ENCODE assay signal across 8 mouse cellular contexts in the genomic region with DNA sequence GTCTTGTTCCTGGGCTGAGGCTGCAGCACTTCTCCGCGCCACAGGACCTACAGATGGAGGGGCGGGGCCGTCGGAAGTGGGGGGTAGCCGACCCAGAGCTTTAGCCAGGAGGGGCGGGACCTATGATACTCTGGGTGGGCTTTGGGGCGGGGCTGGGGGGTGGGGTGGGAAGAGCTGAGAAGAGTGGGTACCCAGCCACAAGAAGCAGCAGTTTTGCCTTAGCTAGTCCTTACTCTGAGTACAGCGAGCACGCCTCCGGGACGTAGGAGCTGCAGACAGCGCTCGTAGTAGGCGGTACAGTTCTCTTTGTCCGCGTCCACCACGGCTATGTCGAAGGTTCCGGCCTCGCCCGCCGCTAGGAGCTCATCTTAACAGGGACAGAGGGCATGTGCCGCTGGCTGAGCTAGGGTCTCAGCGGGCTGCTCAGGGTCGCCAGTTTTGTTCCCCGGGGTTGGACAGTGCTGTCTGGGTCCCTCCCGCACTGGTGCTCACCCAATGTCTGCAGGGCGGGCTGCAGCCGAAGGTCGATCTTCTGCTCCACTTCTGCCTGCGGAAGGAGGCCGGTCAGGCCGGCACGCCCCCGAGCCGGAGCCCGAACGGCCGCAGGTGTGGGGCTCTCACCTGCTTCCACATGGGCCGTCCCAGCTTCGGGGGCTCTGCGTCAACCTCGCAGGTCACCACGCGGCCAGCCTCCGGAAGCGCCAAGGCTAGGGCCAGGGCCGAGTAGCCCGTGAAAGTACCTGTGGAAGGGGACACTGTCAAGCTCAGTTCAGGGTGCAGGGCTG. TPM values are rescaled to one million over a fixed set of nuclear protein-coding genes. Genes with fewer than 3 reads are reported as not detected.
A peak's percentile ranks its signal among the peaks of the same experiment; 100 is the strongest.
DNase-seq lines count a peak whose midpoint lies in the region; ATAC-seq and TF ChIP-seq lines count a peak whose summit lies in the region.

No protein-coding gene starts in this region.

- peak; percentile 19 for ATAC-seq in heart, postnatal 0 days (ENCODE audit: insufficient read depth, low read depth)

- no peaks in the 10 kb centered on the region for H3K9me3 ChIP-seq in heart, postnatal 0 days (replicated peaks; ENCODE audit: control insufficient read depth, low read length)
- no peaks in the 10 kb centered on the region for H3K9me3 ChIP-seq in megakaryocyte, embryonic 14.5 days

- H3K79me2 ChIP-seq in C2C12 (ENCODE audit: control insufficient read depth, insufficient read depth) = no peaks in the 10 kb centered on the region

- H3K79me3 ChIP-seq in C2C12 (ENCODE audit: low read depth) = peaks cover 2% of the 10 kb centered on the region

- peak; percentile 32; the same call in 1 of the 2 replicates for TF ChIP-seq POLR2A in cortical plate, adult 2 months (IDR thresholded peaks at IDR 0.05; ENCODE audit: extremely low read depth, insufficient read depth, low read length)
- no peak for TF ChIP-seq POLR2A in spleen, adult 2 months (IDR thresholded peaks at IDR 0.05; ENCODE audit: low read depth, low read length)

- H3ac ChIP-seq in C2C12 (ENCODE audit: control insufficient read depth, insufficient read length, low read depth) = peak overlapping the region; percentile 84

- H3K36me3 ChIP-seq in C2C12 (ENCODE audit: control insufficient read depth, insufficient read depth) = peaks cover 47% of the 10 kb centered on the region
- peaks cover 45% of the 10 kb centered on the region for H3K36me3 ChIP-seq in heart, postnatal 0 days (replicated peaks; ENCODE audit: control insufficient read depth, insufficient read depth, low read length)
- peaks cover 49% of the 10 kb centered on the region for H3K36me3 ChIP-seq in megakaryocyte, embryonic 14.5 days (replicated peaks; ENCODE audit: low read length)
- H3K36me3 ChIP-seq in spleen, adult 2 months (ENCODE audit: control insufficient read depth, insufficient read depth, low read length) = peaks cover 14% of the 10 kb centered on the region

- peak overlapping the region; percentile 88 for H3K4me2 ChIP-seq in heart, postnatal 0 days (ENCODE audit: low read depth, low read length)

- TF ChIP-seq EP300 in heart, postnatal 0 days (IDR thresholded peaks at IDR 0.05; ENCODE audit: low read depth) = no peak

- H3K27ac ChIP-seq in cortical plate, adult 2 months (ENCODE audit: insufficient read depth, low read length) = peak overlapping the region; percentile 60
- H3K27ac ChIP-seq in heart, postnatal 0 days (ENCODE audit: low read depth) = peak overlapping the region; percentile 68
- H3K27ac ChIP-seq in spleen, adult 2 months (ENCODE audit: insufficient read depth, low read length) = no peak overlapping the region

- H3K4me3 ChIP-seq in C2C12 (ENCODE audit: insufficient read depth, poor library complexity, severe bottlenecking) = peak overlapping the region; percentile 72
- H3K4me3 ChIP-seq in cortical plate, adult 2 months (ENCODE audit: insufficient read depth, low read length) = peak overlapping the region; percentile 72
- H3K4me3 ChIP-seq in heart, postnatal 0 days (ENCODE audit: low read depth, low read length) = peak overlapping the region; percentile 65
- H3K4me3 ChIP-seq in megakaryocyte, embryonic 14.5 days (replicated peaks) = peak overlapping the region; percentile 95
- H3K4me3 ChIP-seq in spleen, adult 2 months (ENCODE audit: extremely low read depth, insufficient read depth, insufficient read length) = peak overlapping the region; percentile 82

- no peaks in the 10 kb centered on the region for H3K27me3 ChIP-seq in C2C12 (ENCODE audit: control insufficient read depth, insufficient read depth, insufficient read length)
- no peaks in the 10 kb centered on the region for H3K27me3 ChIP-seq in heart, postnatal 0 days (ENCODE audit: control insufficient read depth, insufficient read depth, low read length)
- no peaks in the 10 kb centered on the region for H3K27me3 ChIP-seq in megakaryocyte, embryonic 14.5 days (replicated peaks)
- H3K27me3 ChIP-seq in spleen, adult 2 months (ENCODE audit: control insufficient read depth, insufficient read depth, low read length) = no peaks in the 10 kb centered on the region

- H3K9ac ChIP-seq in heart, postnatal 0 days (replicated peaks; ENCODE audit: low read depth, low read length) = peak overlapping the region; percentile 54

- under 1% methylated on average over 49 of the region's 50 CpGs for WGBS in heart, postnatal 0 days
- WGBS in spleen, adult 2 months = under 1% methylated on average over 50 of the region's 50 CpGs

- peak; percentile 82 for DNase-seq in ES-CJ7 (ENCODE audit: low read depth, low spot score)
- DNase-seq in heart, postnatal 0 days (ENCODE audit: low spot score) = peak; percentile 29
- peak; percentile 33 to 61 for DNase-seq in kidney, postnatal 36 days
- peak in 1 of 2 experiments; percentile 41 for DNase-seq in spleen, adult 2 months (ENCODE audit: low read depth in 1 of 2, low spot score in 2 of 2)
- DNase-seq in gastrocnemius, adult 18-20 months (ENCODE audit: low spot score) = no peak

- no peaks in the 10 kb centered on the region for H3K4me1 ChIP-seq in cortical plate, adult 2 months (ENCODE audit: control insufficient read depth, insufficient read depth, low read length)
- 0 out of 2 replicates have a peak, but pooled peaks cover 11% of the 10 kb centered on the region for H3K4me1 ChIP-seq in heart, postnatal 0 days (ENCODE audit: control insufficient read depth, insufficient read depth)
- peaks cover 70% of the 10 kb centered on the region for H3K4me1 ChIP-seq in megakaryocyte, embryonic 14.5 days
- peaks cover 13% of the 10 kb centered on the region; the same call in 1 of the 2 replicates for H3K4me1 ChIP-seq in spleen, adult 2 months (ENCODE audit: control insufficient read depth, insufficient read depth, insufficient read length)

- no peak for TF ChIP-seq CTCF in C2C12 (IDR thresholded peaks at IDR 0.05; ENCODE audit: control insufficient read depth, insufficient read depth, insufficient read length)
- TF ChIP-seq CTCF in cortical plate, adult 2 months (IDR thresholded peaks at IDR 0.05; ENCODE audit: extremely low read depth, insufficient read depth, low read length) = no peak
- no peak for TF ChIP-seq CTCF in heart, postnatal 0 days (IDR thresholded peaks at IDR 0.05; ENCODE audit: low read depth)
- TF ChIP-seq CTCF in spleen, adult 2 months (IDR thresholded peaks at IDR 0.05; ENCODE audit: extremely low read depth, insufficient read depth, insufficient read length, insufficient replicate concordance) = no peak

TF ChIP-seq in C2C12, 6 proteins besides CTCF, POLR2A, EP300 and RAD21:
- TF ChIP-seq USF1 (IDR thresholded peaks at IDR 0.05; ENCODE audit: low read depth) (no peak), MYOD1 (IDR thresholded peaks at IDR 0.05; ENCODE audit: control insufficient read depth, insufficient read length, low read depth) (no peak), CEBPB (IDR thresholded peaks at IDR 0.05; ENCODE audit: low read depth) (no peak), MAX (IDR thresholded peaks at IDR 0.05) (no peak), MYOG (IDR thresholded peaks at IDR 0.05; ENCODE audit: control insufficient read depth, extremely low read depth, insufficient read length) (no peak), FOSL1 (IDR thresholded peaks at IDR 0.05; ENCODE audit: insufficient read depth, low read length, poor library complexity, severe bottlenecking) (no peak)

RNA-seq across cellular contexts. Expression of a gene that starts 1.2 kb away (rescaled TPM):
- polyA plus RNA-seq in C2C12 (2012; fragmentation: generic; extraction: Trizol) = 45.5 TPM
- 30.2 and 31.6 TPM in 2 replicates for polyA plus RNA-seq in cortical plate, adult 2 months (2012; rRNA removed)
- total RNA-seq in heart, postnatal 0 days (2014; rRNA removed; ENCODE audit: low replicate concordance) = 18.3 and 53.5 TPM in 2 replicates
- polyA plus RNA-seq in heart, postnatal 0 days (2015; fragmentation: Nextera tagmentation; extraction: Ambion mirVana) = 27.8 and 30.6 TPM in 2 replicates
- polyA plus RNA-seq in megakaryocyte, embryonic 14.5 days (2012; ENCODE audit: insufficient read depth, low replicate concordance) = 37.7 and 44.1 TPM in 2 replicates
- polyA plus RNA-seq in spleen, adult 2 months (2012; rRNA removed) = 17.9 and 19.4 TPM in 2 replicates
- 10 to 100 TPM in 1 of 2 experiments, 1 to 10 TPM in 1; 6.1 to 11.3 TPM for total RNA-seq in gastrocnemius, adult 18-20 months (2021)

RNA-seq across cellular contexts. Expression of a gene that starts 22.5 kb away (rescaled TPM):
- 242 TPM for polyA plus RNA-seq in C2C12 (2012; fragmentation: generic; extraction: Trizol)
- 179 and 183 TPM in 2 replicates for polyA plus RNA-seq in cortical plate, adult 2 months (2012; rRNA removed)
- 619 and 692 TPM in 2 replicates for total RNA-seq in heart, postnatal 0 days (2014; rRNA removed; ENCODE audit: low replicate concordance)
- 660 and 663 TPM in 2 replicates for polyA plus RNA-seq in heart, postnatal 0 days (2015; fragmentation: Nextera tagmentation; extraction: Ambion mirVana)
- 103 and 334 TPM in 2 replicates for polyA plus RNA-seq in megakaryocyte, embryonic 14.5 days (2012; ENCODE audit: insufficient read depth, low replicate concordance)
- polyA plus RNA-seq in spleen, adult 2 months (2012; rRNA removed) = 59.8 and 66.8 TPM in 2 replicates
- 100 to 1,000 TPM; 304 to 312 TPM for total RNA-seq in gastrocnemius, adult 18-20 months (2021)
